Mouse (Mus musculus): ENCODE results near the gene Mtf2.
A peak's percentile ranks its signal among the peaks of the same experiment; 100 is the strongest.

DNA sequence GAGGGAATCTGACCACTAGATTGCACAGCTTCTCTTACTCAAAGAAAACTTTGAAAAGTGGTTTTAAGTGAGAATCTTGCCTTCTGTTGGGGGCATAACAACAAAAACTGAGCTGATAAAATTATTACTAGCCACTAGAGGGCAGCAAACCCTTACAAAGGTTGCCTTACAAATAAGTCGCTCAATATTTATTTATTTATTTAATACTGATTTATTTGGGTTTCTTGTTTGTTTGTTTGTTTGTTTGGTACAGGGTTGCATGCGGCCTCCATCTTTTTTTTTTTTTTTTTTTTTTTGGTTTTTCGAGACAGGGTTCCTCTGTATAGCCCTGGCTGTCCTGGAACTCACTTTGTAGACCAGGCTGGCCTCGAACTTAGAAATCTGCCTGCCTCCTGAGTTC, 31.3 kb upstream of the Mtf2 start:
- TF ChIP-seq CTCF (IDR thresholded peaks at IDR 0.05; ENCODE audit: low read depth, low read length) (0 out of 2 replicates have a peak, but pooled peaks have one; percentile 5), GATA1 (IDR thresholded peaks at IDR 0.05; ENCODE audit: borderline replicate concordance, low read length) (no peak), TAL1 (conservative IDR thresholded peaks at IDR 0.05; ENCODE audit: low read depth, low read length) (no peak), POLR2AphosphoS5 (IDR thresholded peaks at IDR 0.05; ENCODE audit: insufficient replicate concordance, low read depth, low read length) (no peak), GATA2 (IDR thresholded peaks at IDR 0.05; ENCODE audit: borderline replicate concordance, low read depth, low read length) (no peak)
